Mouse (Mus musculus) layer of hippocampus, adult 11-12 months (tissue): ENCODE measurements around the gene Cpsf4.
"Not testable (repeated sequence)": the region's sequence is repeated elsewhere in the genome, so short reads cannot be mapped to it uniquely, and the experiment has no call there.

Experiments
- DNase-seq: peaks from one replicate; pipeline ENCODE4 v3.0.0; 2022; ENCODE audit warnings: low spot score

Gene Cpsf4

DNA sequence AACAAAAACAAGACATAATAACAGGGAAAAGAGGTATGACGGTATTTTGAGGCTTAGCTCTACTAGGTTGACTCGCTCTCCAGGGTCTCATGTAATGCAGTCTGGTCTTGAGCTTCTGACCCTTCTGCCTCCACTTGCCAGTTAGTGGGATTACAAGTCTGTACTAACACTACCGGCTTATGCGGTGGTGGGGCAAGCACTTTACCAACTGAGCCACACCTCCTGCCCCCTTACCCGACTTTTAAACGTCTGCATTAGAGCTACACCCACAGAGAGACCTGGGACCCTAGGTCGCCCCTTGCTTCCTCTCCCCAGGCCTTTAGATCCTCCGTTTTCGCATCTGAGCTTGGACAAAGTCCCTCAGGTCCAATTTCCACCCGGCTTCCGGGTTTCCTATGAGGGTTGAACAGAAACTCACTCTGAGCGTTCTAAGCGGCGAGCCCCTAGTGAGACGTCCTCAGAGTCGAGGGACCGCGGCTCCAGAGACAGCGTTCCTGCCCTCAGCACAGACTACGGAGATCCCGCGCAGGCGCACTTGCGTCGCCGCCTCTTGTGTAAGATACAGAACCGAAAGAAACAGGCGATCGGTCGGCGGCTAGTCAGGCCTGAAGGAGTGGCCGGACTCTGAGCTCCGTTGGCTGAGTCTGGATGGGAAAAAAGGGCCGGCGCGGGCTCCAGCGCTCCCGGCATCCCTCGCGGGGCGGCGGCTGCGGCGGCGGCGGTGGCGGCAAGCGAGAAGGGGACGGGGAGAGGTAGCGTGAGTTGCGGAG lies at the start of gene Cpsf4, which contains the start of gene Ptcd1:
Gene Cpsf4, plus strand, starts transcription at position 678 of the 770 bp plus-strand sequence.
Gene Ptcd1, minus strand, starts transcription at position 573 of the 770 bp plus-strand sequence.
- DNase-seq = peak; percentile 99

DNA sequence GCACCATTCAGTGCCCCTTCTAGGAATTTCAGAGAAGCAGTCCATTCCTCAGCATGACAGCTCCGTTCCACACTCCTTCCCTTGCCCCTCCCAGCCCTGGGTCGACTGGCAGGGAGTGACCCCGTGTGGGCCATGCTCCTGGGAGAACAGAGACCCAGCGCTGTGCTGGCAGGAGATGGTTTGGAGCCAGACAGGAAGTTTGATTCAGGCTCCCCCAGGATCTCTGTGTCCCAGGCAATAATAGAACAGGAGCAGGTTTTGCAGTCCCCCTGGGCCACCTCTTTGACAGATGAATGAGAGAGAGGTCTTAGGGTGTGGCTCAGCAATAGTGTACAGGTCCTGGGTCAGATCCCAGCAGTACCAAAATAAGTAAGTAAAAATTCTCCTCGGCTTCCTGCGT lies 49.0 kb upstream of the Cpsf4 start:
- DNase-seq = no peak

DNA sequence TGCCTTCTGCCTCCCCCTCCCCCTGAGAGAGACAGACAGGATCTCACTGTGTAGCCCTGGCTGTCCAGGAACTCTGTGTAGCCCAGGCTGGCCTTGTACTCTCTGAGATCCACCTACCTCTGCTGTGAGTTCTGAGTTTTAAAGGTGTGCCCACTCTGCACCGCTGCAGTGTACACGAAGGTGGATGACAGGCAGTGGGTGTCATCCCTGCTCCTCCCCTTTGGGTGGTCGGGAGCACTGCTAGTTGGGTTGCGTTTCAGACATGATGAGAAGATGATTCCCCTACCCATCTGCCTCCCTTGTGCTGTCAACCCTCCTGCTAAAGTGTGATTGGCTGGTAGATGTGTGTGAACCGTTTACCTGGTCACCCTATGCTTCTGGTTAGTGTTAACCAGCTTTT lies 48.6 kb upstream of the Cpsf4 start:
- no peak for DNase-seq

DNA sequence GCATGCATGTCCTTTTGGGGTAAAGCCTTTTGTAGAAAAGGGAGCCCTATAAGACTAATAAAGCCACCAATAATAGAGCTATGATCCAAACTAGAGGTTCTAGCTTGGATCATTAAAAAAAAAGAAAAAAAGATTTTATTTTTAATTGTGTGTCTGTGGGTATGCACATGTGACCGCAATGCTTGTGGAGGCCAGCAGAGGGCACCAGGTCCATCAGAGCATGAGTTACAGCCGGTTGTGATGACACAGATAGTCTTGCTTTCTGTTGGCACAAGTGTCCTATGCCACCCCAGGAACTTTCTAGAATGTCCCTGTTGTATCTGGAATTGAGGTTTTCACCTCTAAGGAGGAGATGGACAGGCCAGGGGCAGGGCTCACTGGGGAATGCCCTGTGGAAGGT lies 47.6 kb upstream of the Cpsf4 start:
- DNase-seq = no peak

DNA sequence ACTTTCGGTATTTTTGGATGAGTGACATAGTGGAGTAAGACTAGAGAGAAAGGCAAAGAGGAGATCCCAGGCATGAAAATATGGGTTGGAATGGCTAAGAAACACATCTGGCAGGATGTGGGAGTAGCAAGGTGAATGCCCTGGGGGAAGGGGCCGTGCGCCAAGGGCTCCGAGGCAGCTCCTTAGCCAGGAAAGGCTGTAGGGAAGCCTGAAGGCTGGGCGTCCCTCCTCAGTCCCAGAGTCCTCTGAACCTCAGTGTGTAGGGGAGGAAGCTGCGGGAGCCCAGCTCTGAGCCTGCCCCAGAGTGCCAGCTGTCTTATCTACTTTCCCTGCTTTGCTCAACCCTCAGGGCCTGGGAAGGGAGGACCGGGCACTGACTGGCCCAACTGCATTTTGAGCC lies 46.1 kb upstream of the Cpsf4 start:
- no peak for DNase-seq

DNA sequence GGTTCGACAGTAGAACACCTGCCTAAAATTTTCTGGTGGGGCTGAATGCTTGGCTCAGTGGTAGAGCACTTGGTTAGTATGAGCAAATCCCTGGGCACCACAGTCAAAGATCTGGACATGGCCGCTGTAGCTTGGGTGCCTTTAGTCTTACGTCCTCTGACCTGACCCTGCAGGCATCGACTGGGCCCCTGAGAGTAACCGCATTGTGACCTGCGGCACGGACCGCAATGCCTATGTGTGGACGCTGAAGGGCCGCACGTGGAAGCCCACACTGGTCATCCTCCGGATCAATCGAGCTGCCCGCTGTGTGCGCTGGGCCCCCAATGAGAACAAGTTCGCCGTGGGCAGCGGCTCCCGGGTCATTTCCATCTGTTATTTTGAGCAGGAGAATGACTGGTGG lies 43.6 kb upstream of the Cpsf4 start:
- DNase-seq = no peak

DNA sequence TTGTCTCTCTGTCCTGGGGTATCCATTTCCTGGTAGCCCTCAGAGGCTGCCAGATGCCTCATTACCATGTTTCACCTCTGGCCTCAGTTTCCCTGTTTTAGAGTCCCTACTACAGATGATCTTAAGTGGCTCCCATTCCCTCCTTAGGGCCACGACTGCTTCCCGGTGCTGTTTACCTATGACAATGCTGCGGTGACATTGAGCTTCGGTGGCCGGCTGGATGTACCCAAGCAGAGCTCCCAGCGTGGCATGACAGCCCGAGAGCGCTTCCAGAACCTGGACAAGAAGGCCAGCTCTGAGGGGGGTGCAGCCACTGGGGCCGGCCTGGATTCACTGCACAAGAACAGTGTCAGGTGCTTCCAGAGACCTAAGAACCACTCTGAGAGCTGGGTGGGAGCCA lies 40.4 kb upstream of the Cpsf4 start:
- no peak for DNase-seq

DNA sequence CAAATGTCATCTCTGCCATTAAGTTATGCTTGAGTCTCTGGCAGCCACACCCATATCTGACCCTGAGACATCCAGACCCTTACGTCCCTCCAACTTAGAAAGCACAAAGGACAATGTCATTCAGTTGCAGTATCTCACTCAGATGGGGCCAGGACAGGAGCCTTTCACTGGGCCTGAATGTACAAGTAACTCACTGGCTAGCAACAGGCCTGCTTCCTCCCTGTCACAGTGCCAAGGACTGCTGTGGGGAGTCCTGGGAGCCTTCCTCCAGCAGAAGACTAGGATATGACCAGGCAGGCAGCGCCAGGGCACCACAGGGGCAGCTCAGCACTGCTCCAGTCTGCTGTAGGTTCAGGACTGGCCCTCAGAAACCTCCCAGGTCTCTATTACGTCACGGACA lies 37.9 kb upstream of the Cpsf4 start:
- no peak for DNase-seq

DNA sequence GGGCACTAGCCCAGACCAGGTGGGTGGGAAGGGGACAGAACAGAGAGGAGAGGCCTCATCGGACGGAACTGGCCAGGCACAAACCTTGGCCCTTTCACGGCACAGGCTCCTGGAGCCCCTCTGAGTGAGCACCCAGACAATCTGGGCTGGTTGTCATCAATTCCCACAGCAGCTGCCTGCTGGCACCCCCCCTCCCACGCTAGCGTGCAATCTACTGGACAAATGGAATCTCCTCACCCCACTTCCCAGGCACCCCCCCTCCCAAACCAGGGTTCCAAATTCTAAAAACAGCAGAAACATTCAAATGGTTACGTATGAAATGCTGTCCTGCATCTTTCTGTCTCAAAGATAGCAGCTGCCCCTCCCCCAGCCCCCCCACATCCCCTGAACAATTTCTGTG lies 37.2 kb upstream of the Cpsf4 start:
- not testable (repeated sequence) for DNase-seq

DNA sequence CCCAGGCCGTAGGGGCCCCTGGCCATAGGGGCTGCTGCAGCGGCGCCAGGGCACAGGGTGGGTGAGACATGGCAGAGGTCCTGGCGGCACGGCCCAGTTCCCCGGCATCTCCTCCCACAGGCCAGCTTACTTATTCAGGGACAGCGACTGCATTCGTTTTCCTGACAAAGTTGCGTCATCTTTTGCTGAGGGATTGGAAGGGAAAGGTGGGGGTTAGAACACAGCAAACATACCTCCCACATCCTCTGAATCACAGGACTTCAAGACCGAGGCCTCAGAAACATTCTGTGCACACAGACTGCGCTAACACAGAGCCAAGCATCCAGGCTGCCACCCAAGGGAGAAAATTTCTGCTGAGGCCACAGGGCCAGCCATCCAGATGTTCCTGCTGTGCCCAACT lies 36.8 kb upstream of the Cpsf4 start:
- DNase-seq = peak; percentile 63

DNA sequence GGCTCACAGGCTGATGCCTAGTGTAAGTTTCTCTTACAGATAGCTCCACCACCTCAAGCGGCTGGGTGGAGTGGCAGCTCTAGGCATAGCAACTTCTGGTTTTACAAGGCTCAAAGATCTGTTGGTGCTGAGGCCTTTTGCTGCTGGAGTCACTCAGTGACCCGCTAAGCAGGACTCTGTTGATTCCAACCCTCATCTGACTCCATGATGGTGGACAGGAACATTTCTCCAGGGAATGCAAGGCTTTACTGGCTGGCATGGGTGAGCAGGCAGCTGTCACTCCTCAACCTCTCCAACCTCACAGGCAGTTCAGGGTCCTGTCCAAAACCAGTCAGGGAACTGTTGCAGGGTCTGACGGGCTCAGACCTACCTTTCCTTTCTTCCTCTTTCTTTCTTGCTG lies 36.0 kb upstream of the Cpsf4 start:
- DNase-seq = no peak

DNA sequence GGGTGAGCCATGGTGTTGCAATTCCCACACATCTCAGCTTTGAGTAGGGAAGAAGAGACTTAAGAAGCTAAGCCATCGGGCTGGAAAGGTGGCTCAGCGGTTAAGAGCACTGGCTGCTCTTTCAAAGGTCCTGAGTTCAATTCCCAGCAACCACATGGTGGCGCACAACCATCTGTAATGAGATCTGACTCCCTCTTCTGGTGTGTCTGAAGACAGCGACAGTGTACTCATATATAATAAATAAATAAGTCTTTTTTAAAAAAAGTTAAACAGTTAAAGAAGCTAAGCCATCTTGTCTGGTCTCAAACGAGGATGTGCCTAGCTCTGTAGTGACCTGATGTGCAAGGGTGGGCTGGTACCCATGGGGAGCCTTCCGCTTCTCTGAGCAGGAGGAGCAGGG lies 33.7 kb upstream of the Cpsf4 start:
- DNase-seq = not testable (repeated sequence)

DNA sequence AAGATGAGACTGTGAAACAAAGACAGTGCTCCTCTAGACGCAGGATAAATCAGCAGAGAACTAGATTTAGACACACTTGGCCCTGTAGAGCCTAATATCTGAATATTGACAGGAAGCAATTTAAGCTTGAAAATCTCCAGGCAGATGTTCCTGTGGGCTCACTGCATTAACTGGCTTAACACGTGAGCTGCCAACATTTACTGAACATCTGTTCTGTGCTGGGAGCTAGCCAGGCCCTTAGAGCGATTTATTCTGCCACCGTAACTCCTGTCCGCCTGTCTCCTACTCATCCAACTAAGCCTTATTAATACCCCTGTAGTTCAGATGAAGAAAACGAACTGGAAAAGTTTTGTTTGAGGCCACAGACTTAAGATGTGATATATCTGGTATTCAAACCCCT lies 28.2 kb upstream of the Cpsf4 start:
- no peak for DNase-seq

DNA sequence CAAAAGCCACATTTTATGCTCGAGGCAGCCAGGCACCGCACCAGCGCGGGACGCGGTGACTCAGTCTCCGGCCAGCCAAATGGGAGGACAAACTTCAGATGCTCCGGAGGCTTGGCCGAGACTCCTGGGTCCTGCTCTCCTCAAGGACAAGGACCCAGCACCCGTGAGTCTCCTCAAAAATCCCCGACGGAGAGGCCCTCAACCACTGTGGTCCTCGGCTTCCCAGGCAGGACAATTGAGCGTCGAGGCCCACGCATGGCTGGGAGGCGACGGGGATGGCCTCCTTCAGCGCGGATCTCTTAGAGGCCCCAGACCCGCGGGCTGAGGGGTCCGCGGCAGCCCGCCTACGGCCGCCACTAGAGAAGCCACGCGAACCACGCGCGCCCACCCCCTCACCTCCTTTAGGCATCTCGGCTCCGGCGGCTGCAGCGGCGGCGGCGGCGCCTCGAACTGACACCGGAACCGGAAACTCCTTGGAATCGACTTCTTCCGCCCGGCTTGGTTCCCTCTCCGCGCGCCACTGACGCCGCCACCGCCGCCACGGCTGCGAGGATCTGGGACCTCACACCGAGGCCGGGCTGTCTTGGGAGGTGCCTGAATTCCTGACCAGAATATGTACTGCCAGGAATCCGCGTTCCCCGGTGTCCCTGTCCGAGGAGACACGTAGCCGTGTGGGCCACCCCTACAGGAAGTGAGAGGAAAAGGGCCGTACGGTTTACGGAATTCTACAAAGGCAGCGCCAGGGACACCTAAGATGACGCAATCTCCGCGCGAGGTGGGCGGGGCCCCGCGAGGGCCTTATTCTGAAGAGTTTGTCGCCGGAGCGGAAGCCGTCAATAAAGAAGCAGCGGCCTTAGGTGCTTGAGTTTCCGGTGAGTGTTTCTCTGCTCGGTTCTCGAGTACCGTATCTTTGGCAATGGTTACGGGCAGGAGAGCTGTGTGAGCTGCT lies 27.2 kb upstream of the Cpsf4 start, which contains the start of the genes Pdap1 and Bud31:
Gene Pdap1, minus strand, starts transcription at position 668 of the 949 bp plus-strand sequence.
Gene Bud31, plus strand, starts transcription at position 792 of the 949 bp plus-strand sequence.
- peak; percentile 96 for DNase-seq

DNA sequence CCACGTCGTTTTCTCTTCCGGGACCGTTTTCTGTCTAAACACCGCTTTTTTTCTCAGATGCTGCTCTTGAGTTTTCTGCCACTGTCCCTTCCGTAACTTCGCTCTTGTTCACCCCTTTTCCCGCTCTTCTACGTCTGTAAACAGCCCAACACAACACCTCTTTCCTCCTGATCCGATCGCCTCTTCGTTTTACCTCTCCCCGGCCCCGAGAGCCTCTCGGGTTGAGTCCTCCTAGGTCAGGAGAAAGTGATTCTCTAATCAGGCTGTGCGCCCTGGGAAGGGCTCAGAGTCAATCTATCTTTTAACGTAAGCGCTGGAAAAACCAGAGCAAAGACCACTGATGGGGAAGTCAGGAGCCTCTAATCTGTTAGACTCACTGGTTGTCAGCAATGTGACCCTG lies 26.4 kb upstream of the Cpsf4 start:
- no peak for DNase-seq

DNA sequence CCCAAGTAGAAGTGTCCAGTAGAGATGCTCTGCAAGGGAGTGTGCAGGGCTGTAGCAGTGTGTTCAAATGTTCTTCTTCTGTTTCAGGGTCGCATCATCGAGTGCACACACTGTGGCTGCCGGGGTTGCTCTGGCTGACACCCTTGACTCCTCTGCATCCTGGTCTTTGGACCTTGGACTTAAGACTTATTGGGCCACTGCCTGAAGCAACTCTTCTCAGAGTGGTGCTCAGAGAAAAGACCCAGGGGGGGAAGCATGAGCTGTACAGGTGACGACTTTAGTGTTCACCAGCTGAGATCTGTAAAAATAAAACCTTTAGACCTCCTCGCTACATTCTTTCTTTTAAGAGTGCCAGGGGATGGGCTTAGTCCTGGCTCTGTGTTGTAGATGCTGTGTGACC lies 19.3 kb upstream of the Cpsf4 start:
- no peak for DNase-seq

DNA sequence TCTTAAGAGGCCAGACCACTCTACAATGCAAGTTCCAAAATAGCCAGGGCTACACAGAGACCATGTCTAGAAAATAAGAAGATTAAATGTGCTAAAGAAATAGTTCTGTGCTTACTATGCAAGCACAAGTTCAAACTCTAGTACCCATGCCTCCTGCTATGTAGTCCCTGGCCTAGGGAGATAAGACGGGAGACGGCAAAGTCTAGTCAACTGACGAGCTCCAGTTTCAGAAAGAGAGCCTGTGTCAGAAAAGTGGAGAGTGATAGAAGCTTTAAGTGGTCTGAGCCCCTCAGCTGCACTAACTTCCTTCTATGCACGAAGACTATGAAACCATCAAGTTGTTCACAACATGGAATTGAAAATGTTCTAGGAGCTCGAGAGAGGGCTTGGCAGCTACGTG lies 17.7 kb upstream of the Cpsf4 start:
- no peak for DNase-seq

DNA sequence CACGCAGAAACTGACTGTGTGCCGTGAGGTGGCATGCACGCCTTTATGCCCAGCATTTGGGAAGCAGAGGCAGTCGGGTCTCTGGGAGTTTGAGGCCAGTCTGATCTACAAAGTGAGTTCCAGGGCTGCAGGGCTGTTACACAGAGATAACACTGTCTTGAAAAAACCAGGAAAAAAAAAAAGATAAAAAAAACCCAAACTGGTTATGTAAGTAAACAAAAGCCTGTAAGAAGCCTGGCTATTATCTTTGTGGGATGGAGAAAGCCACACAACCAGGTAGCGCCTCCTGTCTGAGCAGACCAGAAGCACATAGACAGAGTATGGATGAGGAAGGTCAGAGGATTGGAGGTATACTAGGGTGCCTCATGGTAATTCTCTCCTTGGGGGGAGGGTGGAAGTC lies 14.3 kb upstream of the Cpsf4 start:
- no peak for DNase-seq

DNA sequence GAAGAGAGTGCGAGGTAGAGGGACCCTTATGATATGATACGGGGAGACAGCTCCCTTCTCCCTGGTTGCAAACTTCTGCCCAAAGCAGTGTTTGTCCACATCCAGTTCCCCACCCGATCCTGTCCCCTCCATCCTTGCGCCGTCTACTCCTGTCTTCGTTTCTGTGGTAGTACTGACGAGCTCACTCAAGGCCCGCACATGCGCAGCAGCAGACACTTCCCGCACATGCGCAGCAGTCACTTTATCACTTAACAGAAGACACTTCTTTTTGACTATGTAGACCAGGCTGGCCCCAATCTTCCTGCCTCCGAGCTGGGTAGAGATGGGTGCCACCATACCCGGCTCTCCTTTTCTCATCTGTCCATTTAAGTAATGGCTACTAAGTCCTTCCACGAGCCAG lies 5.7 kb upstream of the Cpsf4 start:
- no peak for DNase-seq

DNA sequence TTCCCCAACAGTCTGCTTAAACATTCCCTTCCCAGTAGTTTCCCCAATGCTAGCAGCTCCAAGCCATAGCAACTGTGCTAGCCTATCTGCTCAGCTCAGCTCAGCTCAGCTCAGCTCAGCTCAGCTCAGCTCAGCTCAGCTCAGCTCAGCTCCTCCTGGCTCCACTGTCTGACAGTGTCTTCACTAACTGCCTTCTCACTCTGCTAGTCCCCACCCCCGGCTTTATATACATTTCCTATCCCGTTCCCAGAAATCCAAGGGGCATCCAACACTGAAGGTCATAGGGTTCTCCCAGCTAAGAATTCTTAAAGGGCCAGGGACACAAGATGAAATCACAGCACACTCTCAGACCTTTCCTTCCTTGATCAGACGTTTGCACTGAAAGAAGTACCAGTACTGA lies 2.3 kb upstream of the Cpsf4 start:
- no peak for DNase-seq

DNA sequence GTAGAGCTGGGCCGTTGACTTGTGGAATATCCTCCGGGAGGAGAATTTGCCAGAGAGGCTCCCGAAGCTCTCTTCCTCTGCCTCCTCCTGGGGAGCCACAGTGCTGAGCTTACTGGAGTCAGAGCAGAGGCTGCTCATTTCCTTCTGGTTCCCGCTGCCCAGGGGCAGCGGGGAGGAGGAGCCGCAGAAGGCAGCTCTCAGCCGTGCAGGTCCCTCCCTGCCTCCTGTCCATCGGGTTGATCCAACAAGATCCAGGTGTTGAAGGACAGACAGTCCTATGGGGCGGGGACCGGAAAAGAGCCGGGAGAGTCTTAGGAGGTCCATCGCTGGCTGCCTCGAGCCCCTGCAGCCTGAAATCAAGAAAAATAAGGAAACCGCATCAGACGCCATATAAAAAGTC lies 1.8 kb upstream of the Cpsf4 start:
- no peak for DNase-seq

DNA sequence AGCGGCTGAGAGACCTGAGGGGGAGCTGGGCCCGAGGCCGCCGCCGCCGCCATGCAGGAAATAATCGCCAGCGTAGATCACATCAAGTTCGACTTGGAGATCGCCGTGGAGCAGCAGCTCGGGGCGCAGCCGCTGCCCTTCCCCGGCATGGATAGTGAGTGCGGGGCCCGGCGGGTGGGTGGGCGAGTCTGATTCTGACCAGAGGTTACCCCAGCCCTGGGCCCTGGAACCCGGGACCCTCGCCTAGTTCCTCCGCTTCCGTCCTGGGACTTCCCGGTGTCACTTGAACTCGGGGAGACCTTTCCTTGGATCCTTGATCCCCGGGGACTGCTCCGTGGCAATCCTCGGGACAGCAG lies 271 bp downstream of the Cpsf4 start:
- DNase-seq = peak; percentile 31

DNA sequence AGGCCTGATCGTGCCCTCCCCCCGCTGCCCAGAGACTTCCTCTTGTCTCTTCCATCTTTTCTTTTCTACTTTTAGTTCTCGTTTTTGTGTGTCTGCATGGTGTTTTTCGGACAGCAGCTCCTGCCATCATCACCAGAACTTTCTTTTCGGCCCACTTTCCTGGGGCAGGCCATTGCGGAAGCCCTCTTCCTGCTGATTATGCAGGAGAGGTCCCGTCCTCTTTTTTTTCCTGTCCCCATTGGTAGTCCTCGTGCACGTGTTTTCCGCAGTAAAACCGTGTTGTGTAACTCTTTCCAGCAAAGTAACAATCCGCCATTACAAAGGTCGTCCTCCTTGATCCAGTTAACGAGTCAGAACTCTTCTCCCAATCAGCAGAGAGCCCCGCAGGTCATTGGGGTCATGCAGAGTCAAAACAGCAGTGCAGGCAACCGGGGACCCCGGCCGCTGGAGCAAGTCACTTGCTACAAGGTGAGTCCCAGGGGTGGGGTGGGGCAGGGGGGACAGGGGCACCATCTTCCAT lies 11.5 kb downstream of the Cpsf4 start:
- no peak for DNase-seq
